Mouse (Mus musculus) cerebellum, adult 11 months (tissue): ENCODE measurements around the gene Trpt1.
A peak's percentile ranks its signal among the peaks of the same experiment; 100 is the strongest.

Experiments
- DNase-seq: peaks from one replicate; pipeline ENCODE4 v3.0.0; 2022

Gene Trpt1

DNA sequence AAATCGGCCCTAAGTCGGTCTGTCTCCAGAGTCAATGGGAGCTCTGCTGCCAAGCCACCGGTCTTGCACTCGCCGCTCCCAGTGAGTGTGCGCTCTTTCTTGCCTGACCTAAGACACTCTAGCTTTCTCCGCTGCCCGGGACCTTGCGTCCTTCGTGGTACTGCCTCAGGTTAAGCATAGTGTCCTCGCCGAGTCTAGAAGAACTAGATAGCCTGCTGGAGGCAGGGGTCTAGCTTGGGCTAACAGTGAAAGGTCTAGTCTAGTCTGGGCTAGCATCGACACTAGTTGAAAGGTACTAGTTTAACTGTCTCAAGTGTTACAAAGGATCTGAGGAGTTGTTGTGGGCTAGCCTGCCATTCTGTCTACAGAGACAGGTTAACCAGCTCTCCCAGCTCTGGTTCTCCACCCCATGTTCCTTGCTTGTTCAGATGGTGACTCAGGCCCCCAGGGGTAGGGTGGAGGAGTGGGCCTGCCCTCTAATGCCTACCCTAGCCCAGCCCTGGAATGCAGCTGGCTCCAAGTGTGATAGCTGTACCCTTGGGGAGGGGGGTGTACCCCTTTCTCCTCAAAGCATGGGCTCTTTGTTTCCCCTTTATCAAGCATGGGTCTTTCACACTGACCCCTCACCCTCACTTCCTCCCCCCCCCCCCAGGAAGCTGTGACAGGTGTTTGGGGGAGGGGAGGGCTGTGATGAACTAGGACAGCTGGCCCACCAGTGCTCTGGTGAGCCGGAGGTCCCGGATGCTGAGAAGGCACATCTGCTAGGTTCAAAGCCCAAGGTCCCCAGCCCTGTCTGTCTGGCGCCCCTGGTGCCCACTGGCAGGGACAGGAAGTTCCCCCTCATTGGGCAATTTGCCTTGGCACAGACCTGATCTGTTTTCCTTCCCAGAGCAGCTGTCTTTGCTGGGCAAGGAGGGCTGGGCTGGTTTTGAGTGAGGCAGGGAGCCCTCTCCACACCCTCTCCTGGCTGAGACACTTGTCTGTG lies 20.1 kb upstream of the Trpt1 start, which contains the start of gene Plcb3:
Gene Plcb3, minus strand, starts transcription at position 934 of the 985 bp plus-strand sequence.
- no peak for DNase-seq

GRCm38 (mm10) chr19:6977759-6978638 lies 17.9 kb upstream of the Trpt1 start:
- no peak for DNase-seq

GRCm38 (mm10) chr19:6978639-6978974 lies 17.3 kb upstream of the Trpt1 start:
- DNase-seq, result no peak

DNA sequence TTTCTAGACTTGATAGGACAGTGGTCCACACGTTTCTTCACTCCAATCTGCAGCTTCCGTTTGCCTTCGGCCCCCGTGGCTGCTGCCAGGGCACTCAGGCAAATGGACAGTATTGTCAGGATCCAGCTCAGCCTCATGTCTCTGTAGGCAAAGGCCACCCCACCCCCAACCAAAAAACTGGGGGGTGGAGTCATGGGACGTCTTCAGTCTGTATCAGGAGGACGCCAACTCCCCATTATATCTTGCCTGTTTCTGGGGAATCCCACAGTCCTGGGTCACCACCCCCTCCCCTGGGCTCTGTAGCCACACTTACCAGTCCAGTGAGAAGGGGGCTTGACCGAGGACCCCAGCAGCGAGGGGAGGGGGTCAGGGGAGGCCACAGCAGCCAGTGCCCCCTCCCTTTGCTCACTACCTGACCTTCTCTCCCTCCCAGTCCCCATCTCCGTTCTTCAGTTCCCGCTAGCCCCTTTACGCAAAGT lies 16.9 kb upstream of the Trpt1 start:
- peak; percentile 70 for DNase-seq

- DNase-seq, result peak; percentile 99
These were observed 16.2 kb upstream of the Trpt1 start for GRCm38 (mm10) chr19:6979486-6980380.

GRCm38 (mm10) chr19:6980381-6981093 lies 15.4 kb upstream of the Trpt1 start, which contains the start of gene Fkbp2:
Fkbp2 (minus strand) TSS chr19:6980501.
- peak; percentile 99 for DNase-seq

DNA sequence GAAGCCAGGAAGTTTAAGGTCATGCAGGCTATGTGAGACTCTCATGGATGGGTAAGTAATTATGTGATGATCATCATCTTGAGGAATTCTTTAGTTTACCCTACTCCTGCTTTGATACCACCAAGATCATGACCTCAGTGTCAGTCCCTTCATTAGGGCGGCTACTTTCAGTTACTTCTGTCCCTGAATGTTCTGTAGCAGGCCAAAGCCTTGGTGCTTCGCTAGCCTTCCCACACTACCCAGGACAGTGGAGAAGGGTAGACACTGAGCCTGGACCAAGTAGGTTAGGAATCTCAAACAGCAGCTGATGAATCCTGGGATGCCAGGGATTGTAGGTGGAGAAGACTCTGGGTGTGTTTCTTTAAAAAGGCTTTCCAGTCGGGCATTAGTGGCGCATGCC lies 14.5 kb upstream of the Trpt1 start:
- no peak for DNase-seq

DNA sequence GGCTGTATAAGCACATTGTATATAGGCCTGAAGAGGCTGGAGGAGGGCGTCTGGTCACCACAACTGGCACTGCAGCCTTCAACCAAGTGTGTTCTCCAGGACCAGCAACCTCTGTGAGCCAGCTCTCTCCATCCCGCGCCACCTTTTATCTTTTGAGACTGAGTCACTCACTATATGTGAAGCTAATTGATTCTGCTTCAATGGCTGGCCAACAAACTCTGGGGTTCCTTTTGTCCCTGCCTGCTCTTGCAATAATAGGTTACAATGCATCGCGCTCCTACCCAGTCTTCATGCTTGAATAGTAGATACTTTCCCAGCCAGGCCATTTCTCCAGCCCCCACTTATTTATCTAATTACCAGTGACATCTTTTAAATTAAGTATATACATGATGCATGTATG lies 12.3 kb upstream of the Trpt1 start:
- no peak for DNase-seq

DNA sequence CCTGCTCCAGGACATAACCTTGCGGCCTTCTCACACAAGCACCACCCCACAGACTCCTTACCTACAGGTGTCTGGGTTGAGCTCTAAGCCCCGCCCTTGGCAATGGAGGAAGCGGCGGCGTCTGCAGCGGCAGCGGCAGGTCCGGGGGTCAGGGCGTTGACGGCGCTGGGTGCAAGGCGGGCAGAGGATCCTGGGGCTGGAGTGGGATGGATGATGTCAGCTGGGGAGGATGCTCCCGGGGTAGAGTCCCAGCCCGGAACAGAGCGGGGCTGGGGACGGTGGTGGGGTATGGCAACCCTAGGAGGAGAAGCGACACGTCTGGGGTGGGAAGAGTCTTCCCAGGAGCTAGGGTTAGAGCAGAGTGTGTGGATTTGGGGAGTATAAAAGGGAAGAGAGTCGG lies 10.6 kb upstream of the Trpt1 start:
- no peak for DNase-seq

- DNase-seq, result no peak
These were observed 9.8 kb upstream of the Trpt1 start for GRCm38 (mm10) chr19:6985951-6986708.

DNA sequence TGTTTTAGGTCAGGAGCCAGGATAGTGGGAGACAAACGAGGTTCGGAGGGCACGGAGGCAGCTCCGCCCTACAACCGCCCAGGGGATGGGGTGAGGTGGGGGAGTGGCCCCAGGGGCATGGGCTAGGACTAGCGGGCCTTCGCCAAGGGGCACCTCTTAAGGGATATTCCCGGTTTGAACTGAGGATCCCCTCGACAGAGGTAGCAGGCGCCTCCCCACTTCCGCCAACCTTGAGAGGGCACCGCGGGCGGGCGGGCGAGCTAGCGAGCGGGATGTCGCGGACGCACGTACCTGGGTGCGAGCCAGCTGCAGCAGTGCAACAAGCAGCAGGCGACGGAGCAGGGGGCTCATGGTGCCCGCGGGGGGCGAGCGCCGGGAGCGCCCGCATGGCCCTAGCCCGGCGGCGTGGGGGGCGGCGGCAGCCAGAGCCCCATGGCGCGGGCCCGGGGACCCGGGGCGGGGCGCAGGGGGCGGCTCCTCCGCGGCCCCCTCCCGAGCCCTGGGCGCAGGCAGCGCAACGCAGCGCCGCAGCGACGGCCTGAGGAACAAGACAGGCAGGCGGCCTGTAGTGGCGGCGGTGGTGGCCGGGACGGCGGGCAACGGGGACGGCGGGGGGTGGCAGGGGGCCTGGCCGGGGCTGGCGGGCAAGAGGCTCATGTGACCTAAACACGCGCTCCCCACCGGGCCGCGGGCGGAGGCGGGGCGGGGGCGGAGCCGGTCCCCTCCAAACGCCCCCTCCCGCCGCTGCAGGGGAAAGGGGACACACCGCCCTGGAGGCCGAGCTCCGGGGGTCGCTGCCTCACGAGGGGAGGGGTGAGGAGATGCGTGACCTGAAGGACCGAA lies 8.6 kb upstream of the Trpt1 start, which contains the start of gene Vegfb:
Gene Vegfb, minus strand, starts transcription at position 591 of the 843 bp plus-strand sequence.
- DNase-seq, result peak; percentile 73

DNA sequence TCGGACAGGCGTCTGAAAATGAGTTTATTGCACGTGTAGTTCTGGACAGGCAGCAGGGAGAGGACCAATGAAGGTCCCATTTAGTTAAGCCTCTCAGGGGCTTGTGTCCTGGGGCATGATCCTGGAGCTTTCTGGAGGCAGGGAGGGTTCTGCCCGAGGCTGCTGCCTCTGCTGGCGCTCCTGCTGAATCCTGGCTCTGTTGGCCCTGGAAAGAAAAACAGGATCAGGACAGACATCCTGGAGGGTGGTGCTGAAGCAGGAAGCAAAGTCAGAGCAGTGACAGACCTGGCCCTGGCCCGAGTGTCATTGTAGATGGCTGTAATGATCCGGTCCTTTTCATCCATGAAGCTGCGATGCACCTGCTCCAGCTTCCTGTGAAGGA lies 8.0 kb upstream of the Trpt1 start:
- no peak for DNase-seq

- DNase-seq, result peak; percentile 38
These were observed 6.7 kb upstream of the Trpt1 start for GRCm38 (mm10) chr19:6989251-6989650.

DNA sequence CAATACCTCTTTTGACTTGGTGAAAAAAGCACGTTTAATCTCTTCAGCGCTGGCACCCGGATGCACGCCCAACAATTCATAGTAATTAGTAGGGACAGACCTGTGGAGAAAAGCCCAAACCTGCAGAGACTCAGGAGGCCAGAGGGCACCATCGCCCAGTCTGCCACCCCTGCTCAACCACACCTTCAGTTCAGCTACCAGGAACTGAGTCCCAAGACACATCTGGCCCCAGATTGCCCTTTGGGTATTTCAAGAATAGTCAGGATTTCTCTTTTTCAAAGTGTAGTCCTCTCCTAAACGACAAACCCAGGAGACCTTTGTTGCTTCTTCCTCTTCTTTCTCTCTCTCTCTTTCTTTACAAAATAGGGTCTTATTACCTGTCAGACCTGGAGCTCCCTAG lies 5.2 kb upstream of the Trpt1 start:
- peak; percentile 19 for DNase-seq

DNA sequence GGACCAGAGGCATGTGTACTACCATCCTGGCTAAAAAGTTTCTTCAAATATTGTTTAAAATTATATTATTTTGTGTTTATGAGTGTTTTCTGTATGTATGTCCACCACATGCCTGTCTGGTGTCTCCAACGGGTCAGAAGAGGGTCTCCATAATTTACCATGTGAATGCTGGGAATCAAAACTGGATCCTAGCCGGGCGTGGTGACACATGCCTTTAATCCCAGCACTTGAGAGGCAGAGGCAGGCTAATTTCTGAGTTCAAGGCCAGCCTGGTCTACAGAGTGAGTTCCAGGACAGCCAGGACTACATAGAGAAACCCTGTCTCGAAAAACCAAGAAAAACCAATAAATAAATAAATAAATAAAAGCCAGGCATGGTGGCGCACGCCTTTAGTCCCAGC lies 4.8 kb upstream of the Trpt1 start:
- peak; percentile 25 for DNase-seq

- DNase-seq, result peak; percentile 95
These were observed 3.7 kb upstream of the Trpt1 start, which contains the start of gene Dnajc4 for GRCm38 (mm10) chr19:6992011-6992858. Dnajc4 (minus strand) TSS chr19:6992572.

DNA sequence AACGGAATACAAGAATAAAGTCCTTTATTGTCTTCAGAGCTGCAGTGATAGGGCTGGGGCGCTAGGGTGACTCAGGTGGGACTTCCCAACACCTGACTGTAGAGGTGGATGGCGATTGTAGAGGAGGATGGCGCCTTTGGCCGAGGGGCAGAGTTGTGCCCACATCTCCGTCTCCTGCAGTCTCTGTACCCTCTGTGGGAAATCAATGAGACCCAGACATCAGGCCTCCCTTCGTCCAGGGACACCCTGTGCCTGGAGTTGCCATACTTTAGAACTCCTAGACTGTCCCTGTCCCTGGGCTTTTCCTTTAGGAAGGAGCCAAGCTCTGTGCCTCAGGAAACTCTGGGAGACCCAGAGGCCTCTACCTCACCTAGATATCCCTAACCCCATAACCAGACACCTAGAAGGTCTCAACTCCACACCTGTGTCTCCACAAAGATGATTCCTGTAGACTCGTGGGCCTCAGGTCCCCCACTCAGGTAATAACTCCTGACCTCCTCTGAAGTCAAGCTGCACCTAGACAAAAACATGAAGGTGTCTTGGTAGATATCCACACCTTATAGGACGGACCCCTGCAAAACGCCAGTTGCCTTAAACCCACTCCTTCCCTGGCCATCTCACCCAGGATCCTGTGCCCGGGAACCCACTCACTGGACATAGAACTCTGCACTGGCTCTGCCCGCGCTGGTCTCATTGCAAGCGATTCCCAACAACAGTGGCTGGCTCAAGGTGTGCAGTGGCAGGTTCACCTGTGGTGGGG lies 2.7 kb upstream of the Trpt1 start:
- peak; percentile 25 for DNase-seq

DNA sequence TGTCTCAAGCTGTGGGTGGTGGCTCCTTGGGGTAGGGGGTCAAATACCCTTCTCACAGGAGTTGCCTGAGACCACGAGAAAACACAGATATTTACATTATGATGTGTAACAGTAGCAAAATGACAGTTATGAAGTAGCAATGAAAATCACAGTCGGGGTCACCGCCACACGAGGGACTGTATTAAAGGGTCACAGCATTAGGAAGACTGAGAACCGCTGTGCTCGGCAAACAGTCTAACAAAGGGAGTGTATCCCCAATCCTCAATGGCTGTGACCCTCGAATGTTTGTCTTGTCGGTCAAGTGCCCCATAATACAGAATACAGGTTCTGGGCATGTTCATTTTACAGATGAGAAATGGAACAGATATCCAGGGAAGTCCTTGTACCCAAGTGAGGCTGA lies 1.9 kb upstream of the Trpt1 start:
- no peak for DNase-seq
